Mouse (Mus musculus) brown adipose tissue, adult 24 weeks (tissue): ENCODE results near the gene Ptpn3. TPM values are rescaled to one million over a fixed set of nuclear protein-coding genes. Genes with fewer than 3 reads are reported as not detected.
"Not testable (repeated sequence)": the region's sequence is repeated elsewhere in the genome, so short reads cannot be mapped to it uniquely, and the experiment has no call there.

Experiments
- H3K27ac ChIP-seq: fragments of 200-500 bp; replicated peaks from 2 replicates; pipeline ENCODE4 v1.5.1; 2012; ENCODE audit warnings: low read depth, mild to moderate bottlenecking, low read length
- H3K4me1 ChIP-seq: fragments of 200-500 bp; 2 replicates; pipeline ENCODE4 v1.6.1; 2012; ENCODE audit warnings: low read length, mixed read lengths; ENCODE audit not compliant: control insufficient read depth, insufficient read depth, insufficient read length
- H3K4me3 ChIP-seq: fragments of 200-500 bp; 2 replicates; pipeline ENCODE4 v1.5.1; 2012; ENCODE audit warnings: low read depth, mild to moderate bottlenecking, low read length, moderate library complexity; ENCODE audit not compliant: insufficient read depth
- polyA plus RNA-seq: library from polyadenylated mRNA; stranded (reverse); fragments of >200 nt; gene quantifications from 2 replicates; pipeline ENCODE4 v1.2.4, GENCODE M21; 2012; ENCODE audit not compliant: missing spikeins, insufficient read depth, insufficient read length

Gene Ptpn3
- polyA plus RNA-seq, 1 experiment, result 1.9 TPM

DNA sequence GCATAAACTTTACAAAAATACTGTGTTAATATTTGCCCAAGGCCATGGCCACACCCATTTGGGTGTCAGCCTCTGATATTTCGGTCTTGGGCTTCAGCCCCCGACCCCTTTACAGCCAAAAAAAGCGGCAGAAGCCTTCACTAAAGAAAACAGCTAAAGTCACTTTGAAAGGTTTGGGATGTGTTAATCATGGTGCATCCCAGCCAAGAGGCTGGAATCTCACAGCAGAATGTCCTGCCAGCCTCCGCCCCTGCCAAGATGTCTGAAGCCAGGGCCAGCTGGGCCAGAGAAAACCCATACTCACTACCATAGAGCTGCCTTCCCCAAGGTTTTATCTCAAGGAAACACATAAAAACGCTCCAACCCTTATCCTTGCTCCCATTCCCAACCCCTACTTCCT is 20.7 kb downstream of the Ptpn3 start:
- Histone ChIP-seq H3K27ac (no peak overlapping the region), H3K4me3 (no peak overlapping the region), H3K4me1 (no peaks in the 10 kb centered on the region)

DNA sequence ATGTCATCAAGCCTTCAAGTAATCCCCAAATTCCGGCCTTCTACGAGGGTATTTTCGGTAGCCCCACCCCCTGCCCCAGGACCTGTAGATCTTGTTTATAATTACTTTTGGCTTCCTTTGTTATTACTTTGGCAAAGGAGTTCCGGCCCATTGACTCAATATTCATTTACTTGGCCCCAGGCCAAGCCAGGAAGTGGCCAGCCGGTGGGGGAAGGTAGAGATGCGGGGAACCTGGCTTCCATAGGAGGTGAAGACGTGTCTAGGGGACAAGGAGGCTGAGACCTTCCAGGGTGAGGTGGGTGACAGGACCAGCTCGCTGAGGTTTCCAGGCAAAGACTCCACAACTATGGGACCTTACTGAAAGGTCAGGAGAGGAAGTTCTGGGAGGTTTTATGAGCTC is 22.4 kb downstream of the Ptpn3 start:
- Histone ChIP-seq H3K4me3 (no peak overlapping the region), H3K27ac (no peak overlapping the region), H3K4me1 (no peaks in the 10 kb centered on the region)

DNA sequence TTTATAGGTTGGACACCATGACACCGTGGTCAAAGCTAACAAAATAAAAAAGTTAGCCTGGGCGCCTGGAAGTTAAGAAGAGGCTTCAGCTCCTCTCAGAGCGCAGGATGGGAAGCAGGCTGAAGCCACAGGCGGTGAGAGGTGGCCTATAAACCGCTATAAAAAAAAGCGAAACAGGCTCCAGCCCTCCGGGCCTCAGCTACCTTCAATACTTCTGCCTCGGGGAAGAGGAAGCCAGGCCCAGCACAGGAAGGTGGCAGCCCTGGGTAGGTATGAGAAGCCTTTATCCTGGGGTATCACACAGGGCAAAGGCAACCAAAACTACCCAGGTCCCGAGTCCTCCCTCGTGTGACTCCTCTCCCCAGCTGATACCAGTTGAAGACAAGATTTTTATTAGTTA is 22.8 kb downstream of the Ptpn3 start:
- Histone ChIP-seq H3K4me3 (no peak overlapping the region), H3K4me1 (no peaks in the 10 kb centered on the region), H3K27ac (no peak overlapping the region)

DNA sequence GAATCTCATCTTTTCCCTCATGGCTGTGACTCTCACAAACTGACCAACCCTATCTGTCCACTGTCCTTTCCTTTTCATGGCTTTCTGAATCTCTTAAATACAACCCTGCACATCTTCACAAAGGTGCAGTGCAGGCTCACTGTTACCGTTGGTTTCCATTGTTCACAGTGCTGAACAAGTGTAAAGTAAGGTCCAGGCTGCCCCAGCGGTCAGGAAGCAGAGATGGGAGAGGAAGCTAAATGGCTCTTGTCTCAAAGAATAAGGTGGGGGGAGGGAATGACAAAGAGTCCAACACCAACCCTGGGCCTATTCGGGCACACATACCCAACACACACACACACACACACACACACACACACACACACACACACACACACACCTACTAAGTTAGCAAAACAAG is 24.0 kb downstream of the Ptpn3 start:
- H3K27ac ChIP-seq, result no peak overlapping the region
- no peak overlapping the region for H3K4me3 ChIP-seq
- H3K4me1 ChIP-seq, result no peaks in the 10 kb centered on the region

DNA sequence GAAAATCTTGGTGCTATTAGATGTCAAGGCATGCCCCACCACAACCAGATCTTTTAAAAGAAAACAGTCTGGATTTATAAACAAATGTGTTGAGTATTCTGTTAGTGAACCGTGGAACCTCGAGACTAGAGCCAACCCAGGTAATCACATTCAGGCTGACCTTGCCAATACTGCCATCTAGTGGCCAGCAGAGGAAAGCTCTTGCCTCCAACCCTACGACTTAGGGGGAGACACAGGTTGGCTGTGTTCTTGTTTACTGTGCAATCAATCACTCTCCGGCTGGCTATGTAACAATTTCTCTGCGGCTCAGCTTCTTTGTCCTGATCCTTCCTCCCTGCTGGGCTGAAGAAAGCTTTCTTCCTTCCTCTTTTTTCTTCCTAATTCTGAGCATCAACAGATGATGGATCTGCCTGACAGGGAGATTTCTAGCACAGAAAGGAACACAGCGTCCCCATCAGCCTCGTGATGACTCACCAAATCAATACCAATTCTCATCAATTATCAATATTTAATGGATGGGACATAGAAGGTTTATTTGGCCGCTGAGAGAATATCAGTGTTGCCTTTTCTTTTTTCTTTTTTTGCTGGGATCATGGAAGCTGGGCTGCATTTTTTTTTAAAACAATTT is 26.4 kb downstream of the Ptpn3 start:
- no peak overlapping the region for H3K27ac ChIP-seq
- H3K4me3 ChIP-seq, result no peak overlapping the region
- no peaks in the 10 kb centered on the region for H3K4me1 ChIP-seq

DNA sequence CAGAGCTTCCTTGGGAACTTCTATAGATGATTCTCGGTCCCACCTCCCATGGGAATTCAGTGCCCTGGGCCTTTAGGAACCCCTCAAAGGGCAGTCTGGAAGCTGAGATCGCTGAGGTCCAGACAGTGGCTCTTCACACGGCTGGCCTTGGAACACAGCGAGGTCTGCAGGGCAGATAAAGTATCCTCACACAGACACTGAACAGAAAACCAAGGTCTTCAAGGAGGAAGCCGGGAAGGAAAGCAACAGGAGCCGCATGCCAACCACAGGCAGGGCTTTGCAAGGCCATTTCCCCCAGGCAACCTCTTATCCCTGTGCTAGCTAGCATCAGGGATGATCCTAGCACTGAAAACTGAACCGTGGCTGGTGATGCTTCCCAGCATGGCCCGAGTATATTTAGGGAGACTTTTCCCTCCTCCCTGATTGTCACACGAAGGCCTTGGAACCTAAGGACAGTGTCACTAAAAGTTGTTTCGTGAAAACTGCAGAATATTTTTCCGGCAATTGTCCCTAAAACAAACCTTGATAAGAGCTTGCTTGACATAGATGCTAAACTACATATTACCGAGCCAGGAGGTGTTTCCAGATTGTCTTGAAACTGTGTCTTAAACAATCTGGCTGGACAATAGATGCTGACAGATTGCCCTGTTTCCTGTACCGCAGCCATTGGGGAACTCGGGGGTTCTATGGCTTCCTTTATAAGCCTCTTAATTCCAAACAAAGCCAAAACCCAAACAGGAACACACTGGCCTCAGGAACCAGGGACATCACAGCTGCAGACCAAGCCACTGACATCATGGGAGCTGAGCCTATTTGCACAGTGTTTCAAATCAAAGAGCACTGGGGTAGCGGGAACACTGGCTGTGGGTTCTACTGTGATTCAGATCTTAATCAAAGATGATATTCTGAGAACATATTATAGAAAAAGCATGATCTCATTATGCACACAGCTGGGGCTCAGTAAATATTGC is 27.8 kb downstream of the Ptpn3 start:
- Histone ChIP-seq H3K27ac (no peak overlapping the region), H3K4me3 (no peak overlapping the region), H3K4me1 (no peaks in the 10 kb centered on the region)

DNA sequence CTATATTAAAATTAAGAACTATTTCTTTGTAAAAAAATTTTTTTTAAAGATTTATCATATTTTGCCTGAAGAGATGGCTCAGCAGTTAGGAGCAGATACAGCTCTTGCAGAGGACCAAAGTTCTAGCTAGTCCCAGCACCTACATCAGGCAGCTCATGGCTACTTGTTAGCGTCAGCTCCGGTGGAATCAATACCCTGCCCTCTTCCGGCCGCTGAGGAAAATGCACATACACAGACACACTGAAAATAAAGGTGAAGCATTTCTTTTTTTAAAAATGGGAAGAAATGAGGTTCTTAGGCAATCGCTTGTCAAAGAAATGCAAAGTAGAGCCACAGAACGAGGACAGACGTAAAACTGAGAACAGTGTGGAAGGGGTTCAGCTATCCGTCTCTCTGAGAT is 30.6 kb downstream of the Ptpn3 start:
- H3K4me1 ChIP-seq, result no peaks in the 10 kb centered on the region
- no peak overlapping the region for H3K4me3 ChIP-seq
- H3K27ac ChIP-seq, result no peak overlapping the region

DNA sequence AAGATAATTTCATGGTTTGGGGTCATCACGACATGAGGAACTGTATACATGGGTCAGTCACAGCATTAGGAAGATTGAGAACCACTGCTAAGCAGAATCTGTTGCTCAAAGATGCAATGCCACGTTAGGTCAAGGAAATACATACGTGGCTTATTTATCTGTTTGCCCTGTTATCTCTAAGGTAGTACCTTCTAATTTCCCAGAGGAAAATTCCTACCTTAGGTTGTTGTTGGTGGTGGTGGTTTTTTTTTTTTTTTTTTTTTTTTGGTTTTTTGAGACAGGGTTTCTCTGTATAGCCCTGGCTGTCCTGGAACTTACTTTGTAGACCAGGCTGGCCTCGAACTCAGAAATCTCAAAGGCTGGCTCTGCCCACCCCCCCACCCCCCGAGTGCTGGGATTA is 31.1 kb downstream of the Ptpn3 start:
- not testable (repeated sequence) for H3K4me1 ChIP-seq, H3K27ac ChIP-seq, H3K4me3 ChIP-seq

DNA sequence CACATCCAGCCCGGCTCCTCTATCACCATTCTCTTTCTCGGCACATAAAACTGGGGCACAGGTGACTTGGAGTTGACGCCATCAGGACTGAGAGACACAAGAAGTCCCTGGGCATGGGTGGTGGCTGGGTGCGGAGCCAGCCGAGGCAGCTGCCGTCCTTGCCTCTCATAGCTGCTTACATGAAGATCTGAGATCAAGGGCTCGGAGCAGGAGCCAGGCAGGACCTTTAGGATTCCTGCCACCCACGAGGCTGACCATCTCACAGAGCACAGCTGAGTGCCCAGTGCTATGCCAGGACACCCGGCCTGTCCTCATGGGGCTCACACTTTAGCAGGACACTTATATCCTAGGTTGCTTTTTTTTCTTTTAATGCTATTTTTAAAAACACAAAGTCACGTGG is 32.3 kb downstream of the Ptpn3 start:
- H3K4me3 ChIP-seq, result no peak overlapping the region
- H3K4me1 ChIP-seq, result no peaks in the 10 kb centered on the region
- no peak overlapping the region for H3K27ac ChIP-seq

DNA sequence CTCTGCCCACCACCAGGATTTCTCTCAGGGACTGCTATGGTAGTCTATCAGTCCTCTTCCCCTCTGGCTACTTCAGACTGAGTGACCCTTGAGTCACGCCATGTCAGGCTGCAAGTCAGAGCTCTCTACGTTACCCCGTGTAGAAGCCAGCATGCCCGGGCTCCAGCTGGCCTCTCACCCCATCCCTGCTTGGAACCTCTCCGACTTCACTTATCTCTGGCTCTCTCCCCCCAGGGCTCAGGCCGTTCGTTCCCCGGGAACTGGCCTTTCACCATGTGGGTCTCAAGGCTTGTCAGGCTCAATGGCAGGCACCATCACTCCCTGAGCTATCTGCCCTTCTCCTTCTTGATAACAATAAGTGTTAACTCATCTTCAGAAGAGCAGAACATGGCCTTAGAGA is 33.3 kb downstream of the Ptpn3 start:
- no peak overlapping the region for H3K27ac ChIP-seq
- H3K4me1 ChIP-seq, result no peaks in the 10 kb centered on the region
- no peak overlapping the region for H3K4me3 ChIP-seq

DNA sequence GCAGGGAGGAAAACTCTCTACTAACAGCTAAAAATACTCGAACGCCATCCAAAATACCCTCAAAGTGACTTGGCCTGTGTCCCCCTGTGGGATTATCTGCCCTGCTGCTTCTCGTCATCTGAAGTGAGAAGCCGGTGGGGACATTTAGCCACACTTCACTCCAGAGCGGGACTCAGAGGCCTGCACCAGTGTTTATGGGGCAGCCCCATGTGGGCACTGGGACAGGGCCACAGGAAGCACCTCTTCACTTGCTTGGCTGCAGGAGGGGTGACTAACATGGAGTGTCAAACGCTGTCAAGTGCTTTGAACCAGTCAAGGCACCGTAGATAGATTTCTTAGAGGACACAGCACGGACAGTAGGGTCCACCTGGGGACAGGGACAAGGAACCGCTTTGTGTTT is 35.2 kb downstream of the Ptpn3 start:
- Histone ChIP-seq H3K27ac (no peak overlapping the region), H3K4me3 (no peak overlapping the region), H3K4me1 (no peaks in the 10 kb centered on the region)

DNA sequence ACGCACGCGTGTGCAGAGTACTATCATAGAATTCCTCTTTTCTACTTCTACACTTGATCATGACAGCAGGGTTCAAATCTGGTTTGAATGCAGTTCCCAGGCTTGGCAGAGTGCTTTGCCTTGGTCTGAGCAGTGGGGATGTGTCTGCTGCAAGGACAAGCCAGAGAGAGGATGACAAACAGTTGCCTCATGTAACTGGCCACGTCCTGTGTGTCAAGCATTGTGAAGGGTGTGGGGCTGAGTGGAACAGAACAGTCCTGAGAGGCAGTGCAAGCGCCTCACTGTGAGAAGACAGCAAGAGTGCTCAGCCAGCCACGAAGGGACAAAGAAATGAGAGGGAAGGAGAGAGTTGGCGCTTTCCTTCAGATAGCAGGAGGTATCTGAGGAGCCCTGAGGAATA is 37.9 kb downstream of the Ptpn3 start:
- no peaks in the 10 kb centered on the region for H3K4me1 ChIP-seq
- H3K27ac ChIP-seq, result no peak overlapping the region
- H3K4me3 ChIP-seq, result no peak overlapping the region

DNA sequence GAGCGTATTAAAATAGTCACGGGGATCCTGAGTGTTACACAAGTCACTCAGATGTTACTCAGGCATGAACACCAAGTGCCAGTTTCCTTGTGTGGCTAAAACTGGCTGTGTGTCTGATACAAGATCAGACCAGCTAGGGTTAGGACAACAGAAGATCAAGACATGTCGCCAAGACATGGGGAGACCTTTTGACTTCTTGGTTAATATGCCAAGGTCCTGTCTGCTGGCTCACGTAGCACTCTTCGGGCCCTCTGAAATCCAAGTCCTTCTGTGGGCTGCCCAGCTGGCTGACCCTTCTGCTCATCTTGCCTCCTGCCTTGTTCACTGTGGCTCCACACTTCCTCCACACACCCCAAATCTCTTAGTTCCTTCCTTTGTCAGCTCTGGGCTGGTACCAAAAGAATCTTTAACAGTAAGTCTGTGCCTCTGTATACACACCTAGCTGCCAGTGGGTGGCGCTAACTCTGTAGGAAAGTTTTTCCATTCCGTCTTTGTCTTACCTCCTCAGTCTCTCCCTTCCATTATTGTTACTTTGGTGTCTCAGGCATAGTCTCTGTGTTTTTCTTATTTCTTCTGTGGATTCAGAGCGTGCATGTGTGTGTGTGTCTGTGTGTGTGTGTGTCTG is 38.5 kb downstream of the Ptpn3 start:
- Histone ChIP-seq H3K4me3 (no peak overlapping the region), H3K27ac (no peak overlapping the region), H3K4me1 (no peaks in the 10 kb centered on the region)

DNA sequence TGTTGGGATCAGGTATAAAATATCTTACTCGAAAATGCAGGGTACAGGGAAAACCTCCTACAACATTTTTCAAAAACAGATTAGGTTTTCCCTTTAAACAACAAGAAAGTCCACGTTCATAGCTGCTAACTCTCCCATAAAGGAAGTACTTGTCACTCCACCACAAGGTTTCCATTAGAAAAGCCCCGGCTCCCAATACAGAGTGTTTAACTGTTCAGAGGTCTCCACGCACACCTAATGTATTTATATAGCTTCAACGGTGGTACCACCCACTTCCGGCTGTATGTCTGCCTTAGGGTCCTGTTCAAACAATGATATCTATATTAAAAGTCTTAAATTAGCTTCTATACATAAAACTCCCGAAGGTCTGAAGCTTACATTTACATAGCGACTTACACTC is 39.2 kb downstream of the Ptpn3 start:
- no peak overlapping the region for H3K27ac ChIP-seq
- H3K4me1 ChIP-seq, result no peaks in the 10 kb centered on the region
- no peak overlapping the region for H3K4me3 ChIP-seq

DNA sequence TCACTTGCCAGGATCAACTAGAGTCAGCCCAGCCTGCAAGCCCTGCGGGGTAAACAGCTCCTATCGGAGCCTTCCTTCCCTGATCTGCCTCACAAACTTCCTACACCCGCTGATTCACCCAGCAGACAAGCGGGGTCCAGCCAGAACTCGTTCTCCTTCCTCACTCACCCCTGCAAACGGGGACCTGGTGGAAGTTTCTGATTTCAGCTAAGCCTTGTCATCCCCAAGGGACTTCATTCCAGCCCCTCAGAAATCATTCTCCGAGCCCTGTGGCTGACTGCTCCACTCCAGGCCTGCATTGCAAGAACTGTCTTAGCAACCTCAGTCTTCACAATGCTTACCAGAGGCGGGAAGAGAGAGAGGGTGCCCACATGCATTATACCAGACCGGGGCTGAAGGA is 39.8 kb downstream of the Ptpn3 start:
- Histone ChIP-seq H3K4me3 (no peak overlapping the region), H3K4me1 (no peaks in the 10 kb centered on the region), H3K27ac (no peak overlapping the region)
